Mouse (Mus musculus) cerebellum, postnatal 4 days (tissue): ENCODE results near the gene Ranbp2.
"Not testable (repeated sequence)": the region's sequence is repeated elsewhere in the genome, so short reads cannot be mapped to it uniquely, and the experiment has no call there.

Experiments
- DNase-seq, 2 experiments: peaks; one replicate each; pipeline ENCODE4 v3.0.0; 2022; ENCODE audit warnings: low spot score in 2 of 2, mixed read lengths in 1 of 2

Gene Ranbp2

DNA sequence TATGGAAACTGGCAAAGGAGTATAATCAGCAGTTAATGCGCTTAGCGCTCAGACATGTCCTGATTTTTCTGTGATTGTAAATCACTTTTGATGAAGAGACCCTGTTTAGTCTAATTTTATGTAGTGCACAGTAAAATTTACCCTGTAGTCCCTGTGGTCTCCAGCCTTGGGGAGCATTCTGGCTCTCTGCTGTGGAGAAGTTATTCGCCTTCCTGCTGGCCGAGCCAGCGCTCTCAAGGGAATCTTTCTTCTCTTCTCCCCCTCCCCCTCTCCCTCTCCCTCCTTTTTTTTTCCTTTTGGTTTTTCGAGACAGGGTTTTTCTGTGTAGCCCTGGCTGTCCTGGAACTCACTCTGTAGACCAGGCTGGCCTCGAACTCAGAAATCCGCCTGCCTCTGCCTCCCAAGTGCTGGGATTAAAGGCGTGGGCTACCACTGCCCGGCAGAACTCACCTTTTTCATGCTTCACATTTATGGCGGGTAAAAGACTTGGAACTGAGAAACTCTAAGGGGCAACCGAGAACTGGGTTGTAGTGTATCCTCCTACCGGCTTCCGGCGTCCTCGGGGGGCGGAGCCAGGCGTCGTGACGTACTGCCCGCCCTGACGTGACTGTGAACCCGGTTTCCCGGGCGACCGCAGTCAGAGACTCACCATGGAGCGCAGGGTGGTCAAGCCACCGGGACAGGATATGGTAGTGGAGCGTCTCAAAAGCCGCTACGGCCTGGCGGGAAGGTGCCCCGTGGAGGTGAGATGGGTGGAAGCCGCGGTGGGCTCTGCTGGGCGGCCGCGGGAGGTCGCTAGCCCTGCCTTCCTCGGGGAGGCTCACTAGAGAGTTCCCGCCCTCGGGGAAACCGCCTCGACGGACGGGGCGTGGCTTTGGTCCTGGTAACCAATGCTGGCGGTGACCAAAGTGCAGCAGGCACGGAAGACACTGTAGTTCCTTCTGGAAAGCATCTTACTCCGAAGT is 50.9 kb downstream of the Ranbp2 start, which contains the start of gene Ccdc138:
Gene Ccdc138 (plus strand): TSS at position 629 of the 965 bp plus-strand sequence.
- peak; percentile 76 to 85 for DNase-seq

GRCm38 (mm10) chr10:58498516-58498915 is 51.8 kb downstream of the Ranbp2 start:
- no peak for DNase-seq

- no peak for DNase-seq
Observed at GRCm38 (mm10) chr10:58529358-58529757, 82.6 kb downstream of the Ranbp2 start.

- no peak for DNase-seq
Observed at GRCm38 (mm10) chr10:58530896-58531790, 84.4 kb downstream of the Ranbp2 start.

GRCm38 (mm10) chr10:58532177-58532576 is 85.5 kb downstream of the Ranbp2 start:
- DNase-seq: no peak

DNA sequence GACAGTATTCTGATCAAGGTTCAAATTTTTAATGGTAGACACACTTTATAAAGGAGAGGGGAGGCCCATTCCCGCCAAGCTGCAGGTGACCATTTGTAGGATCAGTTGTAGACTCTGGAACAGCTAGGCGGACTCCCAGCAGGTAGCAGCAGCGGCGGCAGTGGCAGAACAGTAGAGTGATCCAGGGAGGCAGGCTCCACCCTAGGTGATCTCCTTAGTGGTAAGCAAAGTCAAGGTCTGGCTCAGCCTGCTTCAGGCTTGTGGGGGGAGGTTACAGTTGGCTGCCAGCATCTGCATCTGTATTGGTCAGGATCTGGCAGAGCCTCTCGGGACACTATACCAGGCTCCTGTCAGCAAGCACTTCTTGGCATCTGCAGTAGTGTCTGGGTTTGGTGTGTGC is 89.6 kb downstream of the Ranbp2 start:
- DNase-seq: not testable (repeated sequence)

DNA sequence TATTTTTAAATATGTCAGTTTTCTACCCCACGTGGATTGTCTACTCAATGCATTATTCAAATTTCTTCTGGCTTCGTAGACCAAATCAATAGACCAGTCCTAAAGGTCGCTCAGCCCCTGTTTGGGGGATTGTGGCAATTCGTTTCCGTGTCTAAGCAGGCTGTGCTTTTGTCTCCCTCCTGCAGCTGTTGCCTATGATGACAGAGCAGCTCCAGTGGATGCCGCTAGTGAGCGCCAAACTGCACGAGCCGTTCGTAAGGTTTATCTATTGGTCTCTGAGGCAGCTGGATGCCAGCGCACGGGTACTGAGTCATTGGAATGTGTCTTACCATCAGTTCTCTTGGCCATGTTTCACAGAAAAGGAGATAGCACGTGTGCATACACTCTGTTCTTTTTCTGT is 93.9 kb downstream of the Ranbp2 start:
- DNase-seq: no peak
